Mouse (Mus musculus) naive thymus-derived CD4-positive, alpha-beta T cell, adult 2 months (primary cell): ENCODE data around the gene Gm10638.

Experiments used
- DNase-seq: peaks from one replicate; pipeline ENCODE4 v3.0.0-alpha.2; 2011; ENCODE audit warnings: low read depth

Gene Gm10638

DNA sequence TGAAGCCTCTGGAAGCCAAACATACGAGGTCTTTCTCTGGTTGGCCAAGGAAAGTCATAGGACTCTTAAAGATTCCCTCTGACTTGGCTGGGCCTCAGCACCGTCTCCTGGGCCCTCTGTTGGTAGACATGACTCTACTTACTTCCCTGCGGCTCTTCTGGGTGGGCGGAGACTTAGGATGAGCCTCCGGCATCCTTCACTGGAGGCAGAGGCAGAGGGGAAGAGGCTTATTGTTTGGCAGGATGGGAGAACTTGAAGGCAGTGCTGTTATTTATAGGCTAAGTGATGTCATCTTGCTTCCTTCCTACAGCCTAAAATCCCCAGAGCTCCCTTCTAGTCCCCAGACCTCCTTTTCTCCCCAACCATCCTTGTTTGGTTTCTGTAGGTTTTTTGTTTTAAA is 41.0 kb downstream of the Gm10638 start:
- no peak for DNase-seq

DNA sequence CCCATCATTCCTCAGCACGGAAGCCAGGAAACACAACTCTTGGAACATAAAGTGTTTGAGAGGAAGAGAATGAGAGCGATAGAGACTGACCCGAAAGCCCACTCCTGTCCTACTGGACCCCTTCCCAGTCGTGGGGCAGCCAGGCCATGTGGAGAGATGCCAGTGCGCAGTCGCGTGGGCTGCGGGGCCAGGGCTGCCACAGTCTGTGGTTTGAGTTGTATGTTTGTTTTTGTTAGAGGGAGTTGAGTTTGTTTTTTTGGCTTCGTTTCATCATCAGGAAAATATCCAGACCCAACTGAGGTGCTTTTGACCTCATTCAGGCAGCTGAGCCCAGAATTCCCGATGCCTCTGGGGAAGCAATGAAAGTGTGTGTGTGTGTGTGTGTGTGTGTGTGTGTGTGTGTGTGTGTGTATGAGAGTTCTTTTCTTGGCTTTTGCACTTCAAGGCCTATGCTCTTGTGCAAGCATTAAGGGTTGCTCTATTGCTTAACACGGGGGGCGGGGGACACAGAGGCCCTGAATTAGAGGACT is 42.5 kb downstream of the Gm10638 start:
- DNase-seq: no peak

DNA sequence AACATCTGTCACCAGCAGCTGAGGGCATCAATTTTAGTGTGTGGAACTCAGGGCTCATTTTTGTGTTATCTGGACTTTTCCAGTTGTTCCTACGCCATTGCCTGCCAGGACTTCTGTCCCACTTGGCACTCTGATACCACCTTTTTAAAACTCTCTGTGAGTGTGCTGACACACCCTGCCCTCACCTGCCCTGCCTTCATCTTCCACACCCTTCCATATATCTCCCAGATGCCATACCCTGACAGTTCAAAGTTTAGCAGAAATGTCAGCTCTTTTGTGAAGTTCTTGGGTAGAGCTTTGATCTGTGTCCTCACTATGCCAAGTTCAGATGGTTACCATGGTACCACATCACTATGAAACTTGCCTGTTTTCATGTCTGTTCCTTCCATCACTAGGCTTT is 44.1 kb downstream of the Gm10638 start:
- DNase-seq: peak; percentile 34

DNA sequence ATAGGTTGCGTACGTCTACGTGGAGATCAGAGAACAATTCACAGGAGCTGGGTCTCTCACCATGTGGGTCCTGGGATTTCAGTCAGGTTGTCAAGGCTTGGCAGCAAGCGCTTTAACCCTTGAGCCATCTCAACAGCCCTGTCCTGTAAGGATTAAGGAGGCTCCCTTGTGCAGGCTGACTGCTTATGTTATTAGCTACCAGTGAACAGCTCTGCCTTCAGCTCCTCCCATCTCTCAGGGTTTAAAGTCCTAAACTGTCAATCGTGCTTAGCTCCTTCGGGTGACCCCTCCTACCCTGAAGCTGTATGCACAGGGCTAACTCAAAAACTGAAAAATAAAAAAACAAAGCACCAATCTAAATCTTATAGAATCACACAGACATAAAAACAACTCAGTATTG is 46.0 kb downstream of the Gm10638 start:
- DNase-seq: no peak

DNA sequence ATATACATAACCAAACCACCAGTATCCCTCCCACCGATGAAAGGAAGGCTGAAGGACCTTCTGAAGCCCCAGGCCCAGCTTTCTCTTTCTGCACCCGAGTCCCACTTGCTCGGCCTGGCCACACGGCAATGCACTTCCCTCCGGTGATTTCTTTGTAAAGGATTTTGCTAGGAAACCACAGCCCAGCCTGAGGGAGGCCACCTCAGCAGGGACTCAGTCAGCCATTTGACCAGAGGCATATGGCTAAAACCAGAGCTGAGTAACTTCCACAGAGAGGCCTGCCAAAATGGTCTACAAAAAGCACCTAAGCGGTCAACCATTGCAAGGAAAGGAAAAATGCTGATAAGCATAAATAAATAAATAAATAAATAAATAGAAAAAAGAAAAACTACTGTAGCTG is 49.2 kb downstream of the Gm10638 start:
- no peak for DNase-seq
